Mouse (Mus musculus) midbrain, postnatal 0 days (tissue): Measurements from ENCODE around the gene Cox7a1. TPM values are rescaled to one million over a fixed set of nuclear protein-coding genes. Genes with fewer than 3 reads are reported as not detected.
"Not testable (repeated sequence)": the region's sequence is repeated elsewhere in the genome, so short reads cannot be mapped to it uniquely, and the experiment has no call there.

Experiments used
- ATAC-seq: fragments of 200-750 bp; cut with Nextera tagmentation; 2 replicates; pipeline ENCODE4 v1.8.0; 2017; ENCODE audit warnings: moderate number of reproducible peaks, mild to moderate bottlenecking, moderate TSS enrichment, moderate library complexity; ENCODE audit not compliant: low FRiP score
- DNase-seq: peaks from one replicate; pipeline ENCODE4 v3.0.0-alpha.2; 2015; ENCODE audit warnings: low spot score
- H3K27ac ChIP-seq: fragments of 300-500 bp; sonication (generic); 2 replicates; pipeline ENCODE4 v1.5.1; 2014; ENCODE audit warnings: low read depth, mild to moderate bottlenecking, low read length, mixed read lengths
- H3K27me3 ChIP-seq: fragments of 300-500 bp; sonication (generic); 2 replicates; pipeline ENCODE4 v1.6.1; 2014; ENCODE audit warnings: low read length, control low read depth, mixed read lengths; ENCODE audit not compliant: insufficient read depth
- H3K36me3 ChIP-seq: fragments of 300-500 bp; sonication (generic); 2 replicates; pipeline ENCODE4 v1.6.1; 2014; ENCODE audit warnings: low read length, control low read depth, mixed read lengths; ENCODE audit not compliant: insufficient read depth
- H3K4me1 ChIP-seq: fragments of 300-500 bp; sonication (generic); 2 replicates; pipeline ENCODE4 v1.6.1; 2014; ENCODE audit warnings: mild to moderate bottlenecking, control low read depth, antibody characterized with exemption, low read length, mixed read lengths; ENCODE audit not compliant: insufficient read depth
- H3K4me2 ChIP-seq: fragments of 300-500 bp; sonication (generic); 2 replicates; pipeline ENCODE4 v1.6.1; 2014; ENCODE audit warnings: low read depth, mild to moderate bottlenecking, low read length, mixed read lengths; ENCODE audit not compliant: poor library complexity, severe bottlenecking
- H3K4me3 ChIP-seq: fragments of 300-500 bp; sonication (generic); 2 replicates; pipeline ENCODE4 v1.5.1; 2014; ENCODE audit warnings: low read depth, mild to moderate bottlenecking, low read length, moderate library complexity
- H3K9ac ChIP-seq: fragments of 300-500 bp; sonication (generic); replicated peaks from 2 replicates; pipeline ENCODE4 v1.6.1; 2014; ENCODE audit warnings: mild to moderate bottlenecking, low read length, moderate library complexity, mixed read lengths; ENCODE audit not compliant: poor library complexity, severe bottlenecking
- H3K9me3 ChIP-seq: fragments of 300-500 bp; sonication (generic); 2 replicates; pipeline ENCODE4 v1.6.1; 2016; ENCODE audit warnings: low read length, control low read depth
- CTCF ChIP-seq: IDR thresholded peaks from 2 replicates; pipeline ENCODE4 v1.5.1; 2016; ENCODE audit warnings: antibody characterized with exemption, mild to moderate bottlenecking
- WGBS: fragments of 180-500 bp; shearing (Covaris S2); extraction: QIAGEN DNeasy Blood & Tissue Kit; methylation state at CpG from one replicate; pipeline ENCODE4 v1.1.7; 2014; 5-methylcytosine and 5-hydroxymethylcytosine counted together
- polyA plus RNA-seq: library from polyadenylated mRNA; unstranded; fragments of >200 nt; fragmentation: Nextera tagmentation; extraction: Ambion mirVana; gene quantifications from 2 replicates; pipeline ENCODE4 v1.2.1, GENCODE M21; 2015
- total RNA-seq: library from RNA; depleted of rRNA; stranded (reverse); fragments of >200 nt; gene quantifications from 2 replicates; pipeline ENCODE4 v1.2.3, GENCODE M21; 2014

Cox7a1 gene
- total and polyA plus RNA-seq, 2 experiments from 2014 or later = 8.8 TPM; not detected in 1

DNA sequence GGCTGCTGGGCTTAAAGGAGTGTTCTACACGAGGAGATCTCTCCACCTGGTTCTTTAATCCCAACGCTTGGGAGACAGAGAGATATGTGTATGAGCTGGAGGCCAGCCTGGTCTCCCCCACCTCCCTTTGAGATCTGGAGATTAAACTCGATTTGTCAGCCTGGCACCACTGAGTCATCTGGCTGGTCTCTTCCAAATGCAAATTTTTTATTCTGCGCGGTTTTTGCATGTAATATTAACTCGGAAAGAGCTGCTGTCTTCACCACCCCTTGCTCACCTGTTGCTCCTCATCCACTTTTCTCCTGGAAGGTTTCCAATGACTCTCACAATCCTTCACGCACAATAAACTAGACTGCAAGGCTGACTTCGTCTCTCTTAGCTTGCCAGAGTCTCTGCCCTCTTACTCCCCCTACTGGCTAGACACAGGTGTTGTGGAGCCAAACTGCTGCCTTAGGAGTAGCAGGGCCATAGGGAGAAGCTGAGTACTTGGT lies 14.6 kb downstream of the Cox7a1 start, which contains the start of gene Capns1:
Gene Capns1 (minus strand): TSS at position 331 of the 491 bp plus-strand sequence.
- H3K27me3 ChIP-seq = no peaks in the 10 kb centered on the region
- WGBS = 6% methylated on average over 8 of the region's 8 CpGs
- TF ChIP-seq CTCF = peak; percentile 92
- H3K36me3 ChIP-seq = no peaks in the 10 kb centered on the region
- no peaks in the 10 kb centered on the region; the same call in 1 of the 2 replicates for H3K4me1 ChIP-seq
- no peak within 1 kb of the TSS for H3K9ac ChIP-seq
- H3K27ac ChIP-seq = no peak within 1 kb of the TSS
- H3K4me2 ChIP-seq = peak within 1 kb of the TSS; percentile 28; the same call in 1 of the 2 replicates
- DNase-seq = peak; percentile 93
- no peaks in the 10 kb centered on the region for H3K9me3 ChIP-seq
- no peak for ATAC-seq
- peak within 1 kb of the TSS; percentile 15; the same call in 1 of the 2 replicates for H3K4me3 ChIP-seq

DNA sequence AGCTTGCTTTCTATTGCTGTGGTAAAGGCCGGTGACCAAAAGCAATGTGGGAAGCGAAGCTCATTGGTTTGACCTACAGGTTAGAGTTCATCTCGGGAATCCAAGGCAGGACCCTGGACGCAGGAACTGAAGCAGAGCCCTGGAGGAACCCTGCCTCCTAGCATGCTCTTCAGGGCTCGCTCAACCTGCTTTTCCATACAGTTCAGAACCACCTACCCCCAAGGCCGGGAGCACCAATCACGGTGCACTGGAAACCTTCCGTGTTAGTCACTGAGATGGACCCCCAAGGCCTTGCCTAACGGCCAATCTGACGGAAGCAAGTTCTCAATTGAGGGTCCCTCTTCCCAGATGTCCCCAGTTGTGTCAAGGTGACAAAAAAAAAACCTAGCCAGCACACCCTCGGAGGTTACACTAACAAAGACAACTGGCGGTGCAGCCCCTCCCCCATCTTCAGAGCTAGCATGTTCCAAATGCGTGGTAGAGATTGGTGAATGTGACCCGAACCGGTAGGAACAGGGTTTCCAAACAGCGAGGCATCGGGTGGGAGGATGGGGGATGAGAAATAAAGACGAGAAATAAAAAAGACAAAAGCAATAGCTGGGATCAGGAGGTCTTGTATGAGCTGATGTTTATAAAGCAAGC lies 15.7 kb downstream of the Cox7a1 start:
- H3K4me2 ChIP-seq = no peak overlapping the region
- no peak overlapping the region for H3K4me3 ChIP-seq
- H3K27ac ChIP-seq = no peak overlapping the region
- no peak overlapping the region for H3K9ac ChIP-seq
- no peaks in the 10 kb centered on the region for H3K36me3 ChIP-seq
- no peak for TF ChIP-seq CTCF
- no peak for DNase-seq
- no peak for ATAC-seq
- no peaks in the 10 kb centered on the region for H3K27me3 ChIP-seq
- no peaks in the 10 kb centered on the region for H3K4me1 ChIP-seq
- no peaks in the 10 kb centered on the region for H3K9me3 ChIP-seq
- WGBS = 80% methylated on average over 18 of the region's 18 CpGs

DNA sequence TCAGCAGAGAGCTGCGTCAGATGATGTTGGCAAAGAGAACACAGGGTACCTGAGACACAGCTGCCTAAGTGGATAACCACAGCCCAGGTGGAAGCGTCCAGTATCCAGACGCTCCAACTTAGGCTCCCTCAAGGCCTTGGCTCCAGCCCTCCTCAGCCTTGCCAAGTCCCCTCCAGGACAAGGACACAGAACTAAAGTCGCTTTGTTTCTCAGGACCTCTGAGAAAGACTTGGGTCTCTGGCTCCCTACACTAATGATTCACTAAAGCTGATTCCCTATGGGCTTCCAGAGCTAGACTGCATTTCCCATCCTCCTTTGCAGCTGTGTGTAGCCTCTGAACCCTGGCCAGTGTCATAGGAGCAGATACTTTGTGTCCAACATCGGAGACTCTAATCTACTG lies 16.3 kb downstream of the Cox7a1 start:
- H3K4me3 ChIP-seq = no peak overlapping the region
- 80% methylated on average over 5 of the region's 5 CpGs for WGBS
- no peak overlapping the region for H3K4me2 ChIP-seq
- ATAC-seq = no peak
- no peaks in the 10 kb centered on the region for H3K27me3 ChIP-seq
- no peaks in the 10 kb centered on the region for H3K36me3 ChIP-seq
- no peak for TF ChIP-seq CTCF
- no peaks in the 10 kb centered on the region for H3K4me1 ChIP-seq
- no peak for DNase-seq
- no peaks in the 10 kb centered on the region for H3K9me3 ChIP-seq
- H3K27ac ChIP-seq = no peak overlapping the region
- no peak overlapping the region for H3K9ac ChIP-seq

DNA sequence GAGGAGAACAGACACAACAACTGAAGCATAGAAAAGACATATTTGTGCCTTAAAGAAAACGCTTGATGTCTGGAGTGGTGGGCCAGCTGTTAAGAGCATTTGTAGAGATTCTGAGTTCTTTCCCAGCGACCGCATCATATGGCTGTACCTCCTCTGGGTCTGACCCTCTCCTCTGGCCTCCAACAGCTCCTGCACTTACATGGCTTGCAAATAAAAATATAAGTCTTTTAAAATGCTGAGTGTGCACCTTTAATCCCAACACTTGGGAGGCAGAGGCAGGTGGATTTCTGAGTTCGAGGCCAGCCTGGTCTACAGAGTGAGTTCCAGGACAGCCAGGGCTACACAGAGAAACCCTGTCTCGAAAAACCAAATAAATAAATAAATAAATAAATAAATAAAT lies 16.7 kb downstream of the Cox7a1 start:
- H3K4me3 ChIP-seq, H3K4me2 ChIP-seq, H3K4me1 ChIP-seq, H3K9ac ChIP-seq, H3K9me3 ChIP-seq, DNase-seq, H3K27me3 ChIP-seq, H3K36me3 ChIP-seq, H3K27ac ChIP-seq, ATAC-seq: not testable (repeated sequence)
- 93% methylated on average over 5 of the region's 5 CpGs for WGBS

DNA sequence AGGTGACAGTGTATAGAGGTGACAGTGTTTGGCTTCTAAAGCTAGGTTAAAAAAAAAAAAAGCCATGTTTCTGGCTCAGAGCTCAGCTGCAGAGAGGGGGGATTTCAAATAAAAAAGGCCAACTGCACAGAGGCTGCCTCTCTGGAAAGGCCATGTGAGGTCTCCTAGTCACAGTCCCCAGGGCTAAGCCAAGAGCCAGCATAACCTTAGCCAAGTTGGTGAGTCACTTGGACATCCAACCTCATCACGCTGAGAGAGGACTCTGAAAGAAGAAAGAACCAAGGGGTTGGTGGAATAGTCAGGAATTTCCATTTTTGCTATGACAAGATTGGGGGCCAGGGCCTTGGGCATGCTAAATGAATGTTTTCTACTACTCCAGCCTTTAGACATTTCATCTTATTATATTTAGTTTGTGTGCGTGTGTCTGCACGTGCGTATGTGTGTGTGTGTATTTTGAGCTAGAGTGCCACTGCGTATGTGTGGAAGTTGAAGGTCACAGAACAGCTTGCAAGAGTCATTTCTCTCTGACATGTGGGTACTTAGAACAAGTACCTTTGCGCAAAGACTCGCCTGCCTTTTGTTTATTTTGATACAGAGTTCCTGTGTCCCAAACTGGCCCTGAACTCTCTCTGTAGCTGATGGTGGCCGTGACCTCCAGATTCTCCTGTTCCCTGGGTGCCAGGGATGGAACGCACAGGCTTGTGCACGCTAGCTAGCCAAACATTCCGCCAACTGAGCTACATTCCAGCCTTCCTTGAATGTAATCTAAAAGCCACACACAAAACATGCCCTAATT lies 19.1 kb downstream of the Cox7a1 start:
- no peak overlapping the region for H3K4me2 ChIP-seq
- no peak for TF ChIP-seq CTCF
- no peak overlapping the region for H3K27ac ChIP-seq
- H3K27me3 ChIP-seq = no peaks in the 10 kb centered on the region
- no peak overlapping the region for H3K9ac ChIP-seq
- no peaks in the 10 kb centered on the region for H3K36me3 ChIP-seq
- 83% methylated on average over 11 of the region's 11 CpGs for WGBS
- no peaks in the 10 kb centered on the region for H3K4me1 ChIP-seq
- DNase-seq (no peak), ATAC-seq (no peak)
- H3K9me3 ChIP-seq = no peaks in the 10 kb centered on the region
- H3K4me3 ChIP-seq = no peak overlapping the region

DNA sequence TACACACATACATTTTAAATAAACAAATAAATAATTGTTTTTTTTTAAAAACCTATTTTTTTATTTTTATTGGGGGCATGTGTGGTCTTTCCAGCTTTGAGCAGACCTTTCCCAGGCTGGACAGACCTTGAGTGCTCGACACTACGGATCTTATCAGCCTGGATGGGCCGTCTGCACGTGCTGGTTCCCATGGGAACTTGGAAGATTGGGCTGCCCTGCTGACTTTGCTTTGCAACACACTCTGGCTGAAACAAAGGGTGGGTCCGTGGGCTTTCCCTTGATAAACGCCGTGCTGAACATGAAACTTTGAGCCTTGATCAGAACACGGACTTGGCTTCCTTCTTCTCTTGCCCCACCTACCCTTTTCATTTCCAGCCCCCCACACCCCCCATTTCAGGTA lies 20.4 kb downstream of the Cox7a1 start:
- Histone ChIP-seq H3K4me1 (no peaks in the 10 kb centered on the region), H3K4me3 (no peak overlapping the region), H3K9me3 (no peaks in the 10 kb centered on the region), H3K9ac (no peak overlapping the region), H3K27ac (no peak overlapping the region), H3K27me3 (no peaks in the 10 kb centered on the region), H3K4me2 (no peak overlapping the region), H3K36me3 (no peaks in the 10 kb centered on the region)
- TF ChIP-seq CTCF = no peak
- DNase-seq = no peak
- 15% methylated on average over 8 of the region's 8 CpGs for WGBS
- no peak for ATAC-seq
